Mouse (Mus musculus): ENCODE data around the gene Evl. TPM values are rescaled to one million over a fixed set of nuclear protein-coding genes. Genes with fewer than 3 reads are reported as not detected.
"Not testable (repeated sequence)": the region's sequence is repeated elsewhere in the genome, so short reads cannot be mapped to it uniquely, and the experiment has no call there.

Evl gene
- polyA plus RNA-seq (2012; ENCODE audit: insufficient read depth, insufficient read length, missing spikeins), result 215 and 219 TPM in 2 replicates

GRCm38 (mm10) chr12:108554120-108554841 lies at the start of gene Evl:
TSS of gene Evl (plus strand) at chr12:108554720.
- Histone ChIP-seq H3K4me1 (ENCODE audit: control insufficient read depth, insufficient read depth, low read length) (no peaks in the 10 kb centered on the region), H3K27ac (ENCODE audit: insufficient read depth, low read depth, low read length) (no peak within 1 kb of the TSS), H3K4me3 (ENCODE audit: insufficient read depth, low read length) (peak within 1 kb of the TSS; percentile 44)
- TF ChIP-seq POLR2A (IDR thresholded peaks at IDR 0.05; ENCODE audit: borderline replicate concordance, low read depth, low read length) (no peak), CTCF (IDR thresholded peaks at IDR 0.05; ENCODE audit: low read depth, low read length) (no peak)

- TF ChIP-seq POLR2A (IDR thresholded peaks at IDR 0.05; ENCODE audit: borderline replicate concordance, low read depth, low read length) (no peak), CTCF (IDR thresholded peaks at IDR 0.05; ENCODE audit: low read depth, low read length) (no peak)
- no peak overlapping the region for H3K27ac ChIP-seq (ENCODE audit: insufficient read depth, low read depth, low read length)
- H3K4me1 ChIP-seq (ENCODE audit: control insufficient read depth, insufficient read depth, low read length), result no peaks in the 10 kb centered on the region
- H3K4me3 ChIP-seq (ENCODE audit: insufficient read depth, low read length), result no peak overlapping the region
These were observed 48.7 kb upstream of the Evl start for GRCm38 (mm10) chr12:108505846-108506245.

GRCm38 (mm10) chr12:108507046-108507445 lies 47.5 kb upstream of the Evl start:
- not testable (repeated sequence) for H3K27ac ChIP-seq (ENCODE audit: insufficient read depth, low read depth, low read length); H3K4me3 ChIP-seq (ENCODE audit: insufficient read depth, low read length); H3K4me1 ChIP-seq (ENCODE audit: control insufficient read depth, insufficient read depth, low read length)

GRCm38 (mm10) chr12:108510571-108510970 lies 43.9 kb upstream of the Evl start:
- Histone ChIP-seq H3K4me1 (ENCODE audit: control insufficient read depth, insufficient read depth, low read length) (no peaks in the 10 kb centered on the region), H3K4me3 (ENCODE audit: insufficient read depth, low read length) (no peak overlapping the region), H3K27ac (ENCODE audit: insufficient read depth, low read depth, low read length) (no peak overlapping the region)
- no peak for TF ChIP-seq POLR2A (IDR thresholded peaks at IDR 0.05; ENCODE audit: borderline replicate concordance, low read depth, low read length)
- no peak for TF ChIP-seq CTCF (IDR thresholded peaks at IDR 0.05; ENCODE audit: low read depth, low read length)

GRCm38 (mm10) chr12:108511009-108511408 lies 43.5 kb upstream of the Evl start:
- no peak for TF ChIP-seq CTCF (IDR thresholded peaks at IDR 0.05; ENCODE audit: low read depth, low read length)
- TF ChIP-seq POLR2A (IDR thresholded peaks at IDR 0.05; ENCODE audit: borderline replicate concordance, low read depth, low read length), result no peak
- Histone ChIP-seq H3K4me3 (ENCODE audit: insufficient read depth, low read length) (no peak overlapping the region), H3K27ac (ENCODE audit: insufficient read depth, low read depth, low read length) (no peak overlapping the region), H3K4me1 (ENCODE audit: control insufficient read depth, insufficient read depth, low read length) (no peaks in the 10 kb centered on the region)

- Histone ChIP-seq H3K4me1 (ENCODE audit: control insufficient read depth, insufficient read depth, low read length) (no peaks in the 10 kb centered on the region), H3K27ac (ENCODE audit: insufficient read depth, low read depth, low read length) (no peak overlapping the region), H3K4me3 (ENCODE audit: insufficient read depth, low read length) (no peak overlapping the region)
- no peak for TF ChIP-seq CTCF (IDR thresholded peaks at IDR 0.05; ENCODE audit: low read depth, low read length)
- no peak for TF ChIP-seq POLR2A (IDR thresholded peaks at IDR 0.05; ENCODE audit: borderline replicate concordance, low read depth, low read length)
These were observed 39.1 kb upstream of the Evl start for GRCm38 (mm10) chr12:108515464-108515863.

- TF ChIP-seq POLR2A (IDR thresholded peaks at IDR 0.05; ENCODE audit: borderline replicate concordance, low read depth, low read length) (no peak), CTCF (IDR thresholded peaks at IDR 0.05; ENCODE audit: low read depth, low read length) (no peak)
- H3K4me1 ChIP-seq (ENCODE audit: control insufficient read depth, insufficient read depth, low read length), result no peaks in the 10 kb centered on the region
- H3K27ac ChIP-seq (ENCODE audit: insufficient read depth, low read depth, low read length), result no peak overlapping the region
- no peak overlapping the region for H3K4me3 ChIP-seq (ENCODE audit: insufficient read depth, low read length)
These were observed 35.1 kb upstream of the Evl start for GRCm38 (mm10) chr12:108519374-108519773.

- TF ChIP-seq POLR2A (IDR thresholded peaks at IDR 0.05; ENCODE audit: borderline replicate concordance, low read depth, low read length) (no peak), CTCF (IDR thresholded peaks at IDR 0.05; ENCODE audit: low read depth, low read length) (peak; percentile 67)
- Histone ChIP-seq H3K4me3 (ENCODE audit: insufficient read depth, low read length) (no peak overlapping the region), H3K4me1 (ENCODE audit: control insufficient read depth, insufficient read depth, low read length) (no peaks in the 10 kb centered on the region), H3K27ac (ENCODE audit: insufficient read depth, low read depth, low read length) (no peak overlapping the region)
These were observed 25.3 kb upstream of the Evl start for GRCm38 (mm10) chr12:108529214-108529613.

GRCm38 (mm10) chr12:108534484-108534883 lies 20.0 kb upstream of the Evl start:
- no peak overlapping the region for H3K27ac ChIP-seq (ENCODE audit: insufficient read depth, low read depth, low read length)
- H3K4me1 ChIP-seq (ENCODE audit: control insufficient read depth, insufficient read depth, low read length), result no peaks in the 10 kb centered on the region
- no peak for TF ChIP-seq CTCF (IDR thresholded peaks at IDR 0.05; ENCODE audit: low read depth, low read length)
- TF ChIP-seq POLR2A (IDR thresholded peaks at IDR 0.05; ENCODE audit: borderline replicate concordance, low read depth, low read length), result no peak
- no peak overlapping the region for H3K4me3 ChIP-seq (ENCODE audit: insufficient read depth, low read length)

- H3K4me1 ChIP-seq (ENCODE audit: control insufficient read depth, insufficient read depth, low read length), result no peaks in the 10 kb centered on the region
- H3K27ac ChIP-seq (ENCODE audit: insufficient read depth, low read depth, low read length), result no peak overlapping the region
- TF ChIP-seq CTCF (IDR thresholded peaks at IDR 0.05; ENCODE audit: low read depth, low read length) (peak; percentile 85), POLR2A (IDR thresholded peaks at IDR 0.05; ENCODE audit: borderline replicate concordance, low read depth, low read length) (no peak)
- no peak overlapping the region for H3K4me3 ChIP-seq (ENCODE audit: insufficient read depth, low read length)
These were observed 18.1 kb upstream of the Evl start for GRCm38 (mm10) chr12:108536461-108536860.
